In the genomic region with DNA sequence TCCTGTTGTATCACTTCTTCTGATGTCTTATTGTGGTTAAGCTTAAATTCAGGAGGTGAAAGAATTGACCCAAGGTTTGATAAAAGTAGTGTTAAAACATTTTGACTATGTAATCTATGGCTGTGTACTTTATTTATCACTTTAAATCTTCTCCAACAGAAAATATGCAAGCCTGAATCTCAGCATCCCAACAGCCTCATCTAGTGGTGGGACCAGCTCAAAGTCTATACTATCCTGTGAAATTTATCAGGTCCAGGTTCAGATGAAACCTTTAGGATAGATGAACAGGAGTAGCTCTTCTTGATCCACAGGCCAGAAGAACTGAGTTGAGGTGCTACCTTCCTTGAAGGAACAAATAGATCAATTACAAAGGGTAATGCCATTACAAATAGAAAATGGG, we compare ENCODE assay signal across 25 mouse cellular contexts.
DNase-seq lines count a peak whose midpoint lies in the region; ATAC-seq and TF ChIP-seq lines count a peak whose summit lies in the region.
"Had no signal": no experiment of that assay in that cellular context is flagged by ENCODE, and none has a peak within 500 bp of the region (broad histone marks: within the 10 kb centered on the region; RNA-seq: fewer than 3 reads in every experiment).

No protein-coding gene starts in this region.

- 0 out of 2 replicates have a peak, but pooled peaks have one; percentile 7 for TF ChIP-seq CTCF in kidney, postnatal 0 days (IDR thresholded peaks at IDR 0.05; ENCODE audit: low read depth)
- TF ChIP-seq CTCF in lung, postnatal 0 days (IDR thresholded peaks at IDR 0.05): 0 out of 2 replicates have a peak, but pooled peaks have one; percentile 8
- peak; percentile 12; the same call in 1 of the 2 replicates for TF ChIP-seq CTCF in cortical plate, adult 2 months (IDR thresholded peaks at IDR 0.05; ENCODE audit: extremely low read depth, insufficient read depth, low read length)

- peak; percentile 15 for DNase-seq in cerebellum, adult 8-10 months
- no peak for DNase-seq in cerebellum, adult 11-12 months
- no peak for DNase-seq in kidney, postnatal 0 days (ENCODE audit: low spot score)
- no peak for DNase-seq in lung, postnatal 0 days (ENCODE audit: low spot score)
- no peak for DNase-seq in lung, postnatal 25 days (ENCODE audit: low spot score)
- no peak for DNase-seq in heart, postnatal 36 days
- DNase-seq: adrenal gland, adult 8-10 months; gastrocnemius, postnatal 14 days; kidney, adult 9 months; kidney, postnatal 25 days; right cerebral cortex, postnatal 25 days; thymus, postnatal 25 days had no signal

- H3K9ac ChIP-seq in kidney, postnatal 0 days (ENCODE audit: low read depth, low read length): no peak overlapping the region
- no peak overlapping the region for H3K9ac ChIP-seq in kidney, embryonic 16.5 days (replicated peaks; ENCODE audit: low read length)
- H3K9ac ChIP-seq in lung, postnatal 0 days (replicated peaks; ENCODE audit: low read depth): no peak overlapping the region
- H3K9ac ChIP-seq: embryonic facial prominence, embryonic 15.5 days; forebrain, embryonic 12.5 days; hindbrain, embryonic 12.5 days; limb, embryonic 12.5 days; liver, embryonic 15.5 days; midbrain, embryonic 13.5 days; neural tube, embryonic 15.5 days; stomach, embryonic 15.5 days had no signal

- no peak overlapping the region for H3K4me2 ChIP-seq in kidney, postnatal 0 days (ENCODE audit: low read length)
- H3K4me2 ChIP-seq in kidney, embryonic 16.5 days (replicated peaks; ENCODE audit: low read depth, low read length): no peak overlapping the region
- no peak overlapping the region for H3K4me2 ChIP-seq in lung, postnatal 0 days (replicated peaks; ENCODE audit: low read depth, low read length)
- H3K4me2 ChIP-seq: embryonic facial prominence, embryonic 15.5 days; forebrain, embryonic 12.5 days; hindbrain, embryonic 12.5 days; limb, embryonic 12.5 days; liver, embryonic 15.5 days; midbrain, embryonic 13.5 days; neural tube, embryonic 15.5 days; stomach, embryonic 15.5 days had no signal

- TF ChIP-seq EP300 in lung, postnatal 0 days (IDR thresholded peaks at IDR 0.05): no peak

- no peak overlapping the region for H3K27ac ChIP-seq in kidney, postnatal 0 days
- no peak overlapping the region for H3K27ac ChIP-seq in kidney, embryonic 16.5 days (ENCODE audit: low read length)
- H3K27ac ChIP-seq in lung, postnatal 0 days (ENCODE audit: low read length): no peak overlapping the region
- H3K27ac ChIP-seq in cortical plate, adult 2 months (ENCODE audit: insufficient read depth, low read length): no peak overlapping the region
- H3K27ac ChIP-seq: embryonic facial prominence, embryonic 10.5 days; embryonic facial prominence, embryonic 15.5 days; forebrain, embryonic 12.5 days; hindbrain, embryonic 12.5 days; limb, embryonic 12.5 days; liver, embryonic 15.5 days; macrophage; midbrain, embryonic 13.5 days; neural tube, embryonic 15.5 days; stomach, embryonic 15.5 days had no signal

- no peaks in the 10 kb centered on the region for H3K9me3 ChIP-seq in kidney, postnatal 0 days (replicated peaks; ENCODE audit: low read length)
- no peaks in the 10 kb centered on the region for H3K9me3 ChIP-seq in kidney, embryonic 16.5 days (ENCODE audit: low read length)
- H3K9me3 ChIP-seq in lung, postnatal 0 days (ENCODE audit: low read length): no peaks in the 10 kb centered on the region
- H3K9me3 ChIP-seq: embryonic facial prominence, embryonic 10.5 days; embryonic facial prominence, embryonic 15.5 days; forebrain, embryonic 12.5 days; hindbrain, embryonic 12.5 days; limb, embryonic 12.5 days; liver, embryonic 15.5 days; midbrain, embryonic 13.5 days; neural tube, embryonic 15.5 days; stomach, embryonic 15.5 days had no signal

- intact Hi-C loops in heart, postnatal 36 days (cut with DNase I): no loop called here

- H3K27me3 ChIP-seq in kidney, postnatal 0 days (ENCODE audit: insufficient read depth, low read length): no peaks in the 10 kb centered on the region
- H3K27me3 ChIP-seq in kidney, embryonic 16.5 days (ENCODE audit: insufficient read depth, low read length): no peaks in the 10 kb centered on the region
- no peaks in the 10 kb centered on the region for H3K27me3 ChIP-seq in lung, postnatal 0 days (replicated peaks; ENCODE audit: insufficient read depth, low read length)
- H3K27me3 ChIP-seq: embryonic facial prominence, embryonic 15.5 days; forebrain, embryonic 12.5 days; hindbrain, embryonic 12.5 days; limb, embryonic 12.5 days; liver, embryonic 15.5 days; midbrain, embryonic 13.5 days; neural tube, embryonic 15.5 days; stomach, embryonic 15.5 days had no signal

- no peak overlapping the region for H3K4me3 ChIP-seq in kidney, postnatal 0 days (replicated peaks; ENCODE audit: low read depth, low read length)
- H3K4me3 ChIP-seq in kidney, embryonic 16.5 days (ENCODE audit: low read length): no peak overlapping the region
- H3K4me3 ChIP-seq in lung, postnatal 0 days (ENCODE audit: low read depth, low read length): no peak overlapping the region
- no peak overlapping the region for H3K4me3 ChIP-seq in cortical plate, adult 2 months (ENCODE audit: insufficient read depth, low read length)
- H3K4me3 ChIP-seq: embryonic facial prominence, embryonic 10.5 days; embryonic facial prominence, embryonic 15.5 days; forebrain, embryonic 12.5 days; hindbrain, embryonic 12.5 days; limb, embryonic 12.5 days; liver, embryonic 15.5 days; midbrain, embryonic 13.5 days; neural tube, embryonic 15.5 days; stomach, embryonic 15.5 days had no signal

- TF ChIP-seq POLR2A in cortical plate, adult 2 months (IDR thresholded peaks at IDR 0.05; ENCODE audit: extremely low read depth, insufficient read depth, low read length): no peak

- H3K4me1 ChIP-seq in kidney, postnatal 0 days (replicated peaks; ENCODE audit: insufficient read depth, low read length): no peaks in the 10 kb centered on the region
- no peaks in the 10 kb centered on the region for H3K4me1 ChIP-seq in kidney, embryonic 16.5 days (ENCODE audit: insufficient read depth, low read length)
- H3K4me1 ChIP-seq in lung, postnatal 0 days (ENCODE audit: insufficient read depth, low read depth, low read length): no peaks in the 10 kb centered on the region
- no peaks in the 10 kb centered on the region for H3K4me1 ChIP-seq in cortical plate, adult 2 months (ENCODE audit: control insufficient read depth, insufficient read depth, low read length)
- H3K4me1 ChIP-seq: embryonic facial prominence, embryonic 10.5 days; embryonic facial prominence, embryonic 15.5 days; forebrain, embryonic 12.5 days; hindbrain, embryonic 12.5 days; limb, embryonic 12.5 days; liver, embryonic 15.5 days; midbrain, embryonic 13.5 days; neural tube, embryonic 15.5 days; stomach, embryonic 15.5 days had no signal

- no peaks in the 10 kb centered on the region for H3K36me3 ChIP-seq in kidney, postnatal 0 days (ENCODE audit: insufficient read depth, low read length)
- H3K36me3 ChIP-seq in kidney, embryonic 16.5 days (ENCODE audit: insufficient read depth, low read length): no peaks in the 10 kb centered on the region
- no peaks in the 10 kb centered on the region for H3K36me3 ChIP-seq in lung, postnatal 0 days (ENCODE audit: insufficient read depth, low read length)
- H3K36me3 ChIP-seq: embryonic facial prominence, embryonic 10.5 days; embryonic facial prominence, embryonic 15.5 days; forebrain, embryonic 12.5 days; hindbrain, embryonic 12.5 days; limb, embryonic 12.5 days; liver, embryonic 15.5 days; midbrain, embryonic 13.5 days; neural tube, embryonic 15.5 days; stomach, embryonic 15.5 days had no signal

- no peak for ATAC-seq in kidney, postnatal 0 days (replicated peaks; ENCODE audit: low FRiP score, low read depth)
- no peak for ATAC-seq in kidney, embryonic 16.5 days (ENCODE audit: low FRiP score, low TSS enrichment)
- no peak for ATAC-seq in lung, postnatal 0 days
- ATAC-seq: intestine, postnatal 0 days; midbrain, embryonic 13.5 days had no signal
